Mouse (Mus musculus) adrenal gland, postnatal 10 days (tissue): ENCODE data around the gene Serpina10. TPM values are rescaled to one million over a fixed set of nuclear protein-coding genes. Genes with fewer than 3 reads are reported as not detected.
"Not testable (repeated sequence)": the region's sequence is repeated elsewhere in the genome, so short reads cannot be mapped to it uniquely, and the experiment has no call there.

Experiments
- DNase-seq: peaks from one replicate; pipeline ENCODE4 v3.0.0; 2021; ENCODE audit warnings: mixed read lengths
- long read RNA-seq, 2 experiments: library from polyadenylated mRNA; stranded (forward); transcript quantifications; one replicate each; pipeline ENCODE4 v2.0.0; 2021
- total RNA-seq, 2 experiments: library from RNA; stranded (reverse); gene quantifications; 2 replicates each; pipeline ENCODE4 v1.2.3; 2021

Serpina10 gene
- total RNA-seq = 10 to 100 TPM; 11.9 to 22.2 TPM
- long read RNA-seq, experiment 1, transcript Serpina10-201 (5 exons, 3,498 nt) = major isoform, 25 of 35 reads
- long read RNA-seq, experiment 1, partial matches to known transcripts = 6 of 35 reads
- long read RNA-seq, experiment 1, other reads (novel, unspliced or antisense) = 4 of 35 reads
- long read RNA-seq, experiment 2, partial matches to known transcripts = 0 of 2 reads
- long read RNA-seq, experiment 2, other reads (novel, unspliced or antisense) = 0 of 2 reads

DNA sequence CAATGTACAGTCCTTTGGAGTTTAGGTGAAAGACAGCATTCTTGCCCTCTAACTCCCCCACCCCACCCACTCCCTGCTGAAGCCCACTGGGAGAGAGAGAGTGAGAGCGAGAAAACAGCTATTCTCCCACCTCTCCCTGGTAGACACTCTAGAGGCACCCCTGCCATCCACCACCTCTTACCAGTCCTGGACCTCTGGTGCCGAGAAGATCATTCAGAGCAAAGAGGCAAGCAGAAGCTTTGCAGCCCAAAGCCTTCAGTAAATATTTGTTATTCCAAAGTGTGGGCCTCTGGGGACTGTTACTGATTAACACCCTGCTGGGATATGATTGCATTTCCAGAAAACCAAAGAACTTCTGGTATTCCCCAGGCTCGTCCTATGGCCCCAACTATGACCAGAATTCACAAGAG, at the start of gene Serpina10:
Gene Serpina10 (minus strand): TSS at position 242 of the 410 bp plus-strand sequence.
- DNase-seq = no peak

DNA sequence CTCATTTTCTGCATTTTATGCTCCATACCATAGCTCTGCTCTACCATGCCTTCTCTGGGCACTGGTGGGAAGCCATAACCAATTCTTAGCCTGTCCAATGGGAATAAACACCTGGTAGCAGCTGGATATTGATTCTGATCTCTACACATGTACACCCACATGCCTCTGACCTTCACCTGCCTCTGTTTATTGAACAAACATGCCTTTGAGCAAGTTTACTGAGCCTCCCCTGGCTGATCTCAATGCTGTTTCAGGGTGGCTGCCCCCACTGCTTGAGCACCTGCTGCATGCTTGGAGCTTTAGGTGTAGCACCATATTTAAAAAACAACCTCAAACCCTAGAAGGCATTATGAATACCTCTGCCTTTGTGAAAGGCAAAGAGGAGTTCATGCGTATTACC, 48.6 kb upstream of the Serpina10 start:
- not testable (repeated sequence) for DNase-seq

DNA sequence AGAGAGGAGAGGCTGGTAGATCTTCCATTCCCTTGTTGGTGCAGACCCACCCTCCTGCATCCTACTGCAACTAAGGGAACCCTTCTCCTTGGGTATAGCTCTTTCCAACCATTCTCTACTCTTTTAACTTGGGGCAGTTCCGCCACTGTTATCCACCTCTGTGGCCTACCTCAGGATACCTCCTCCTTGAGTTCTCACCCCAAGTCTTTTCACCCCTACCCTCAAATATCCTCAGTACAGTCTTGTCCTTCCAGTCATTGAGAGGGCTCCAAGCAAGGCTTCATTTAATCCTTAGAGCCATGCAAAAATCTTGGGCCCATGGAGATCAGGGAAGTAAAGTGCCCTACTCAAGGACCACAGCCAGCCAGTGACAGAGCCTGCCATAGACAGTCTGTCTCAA, 44.8 kb upstream of the Serpina10 start, which contains the start of gene Serpina16:
Gene Serpina16 (minus strand): TSS at position 101 of the 400 bp plus-strand sequence.
- DNase-seq = no peak

DNA sequence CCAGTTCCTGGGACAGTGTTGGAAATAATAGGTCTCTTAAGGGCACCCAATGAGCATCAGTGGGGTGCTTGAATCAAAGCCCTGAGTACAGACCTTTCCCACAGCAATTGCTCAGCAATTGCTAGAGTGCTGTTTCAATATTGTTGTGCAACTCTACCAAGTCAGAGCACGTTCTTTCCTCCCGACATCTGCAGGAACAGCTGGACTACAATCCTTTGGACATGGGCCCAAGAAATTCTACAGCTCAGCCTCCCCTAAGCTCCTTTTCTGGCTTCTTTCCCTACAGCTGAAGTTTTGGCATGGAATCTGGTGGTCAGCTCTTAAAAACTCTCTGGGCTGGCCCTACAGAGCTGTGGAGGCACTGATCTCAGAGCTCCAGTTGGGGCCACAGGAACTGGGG, 41.9 kb upstream of the Serpina10 start:
- no peak for DNase-seq

DNA sequence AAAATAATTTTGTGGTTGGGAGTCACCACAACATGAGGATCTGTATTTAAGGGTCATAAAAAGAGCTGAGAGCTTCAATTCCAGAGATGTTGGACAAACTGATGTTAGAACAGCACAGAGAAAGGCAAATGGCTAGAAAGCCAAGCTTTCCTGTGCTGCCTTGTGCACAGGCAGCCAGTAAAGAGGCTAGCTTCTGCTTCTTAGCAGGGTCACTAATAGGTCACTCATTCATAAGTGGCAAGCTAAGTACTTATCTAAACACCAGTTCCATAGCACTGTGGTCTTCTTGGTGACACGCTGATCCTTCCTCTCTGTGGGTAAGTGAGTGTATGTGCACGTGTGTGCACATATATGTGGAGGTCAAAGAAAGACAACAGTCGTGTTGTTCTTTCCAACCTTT, 40.2 kb upstream of the Serpina10 start:
- no peak for DNase-seq

DNA sequence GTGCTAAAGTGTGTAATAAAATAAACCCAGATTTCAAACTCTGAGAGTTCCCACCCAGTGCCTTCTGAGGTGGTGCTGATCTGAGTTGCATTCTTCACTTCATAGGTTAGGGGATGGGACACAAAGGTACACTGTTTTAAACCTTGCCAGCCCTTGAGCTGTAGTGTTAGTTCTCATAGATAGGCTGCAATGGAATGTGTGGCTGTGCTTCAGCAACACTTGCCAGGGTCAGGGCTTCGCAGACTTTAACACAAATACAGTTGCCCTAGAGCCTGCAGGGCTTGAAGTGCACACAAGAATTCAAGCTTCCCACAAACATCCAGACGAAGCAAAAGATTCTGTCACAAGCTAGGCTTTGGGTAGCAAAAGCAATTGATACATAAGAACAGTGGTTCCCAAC, 39.7 kb upstream of the Serpina10 start:
- no peak for DNase-seq

DNA sequence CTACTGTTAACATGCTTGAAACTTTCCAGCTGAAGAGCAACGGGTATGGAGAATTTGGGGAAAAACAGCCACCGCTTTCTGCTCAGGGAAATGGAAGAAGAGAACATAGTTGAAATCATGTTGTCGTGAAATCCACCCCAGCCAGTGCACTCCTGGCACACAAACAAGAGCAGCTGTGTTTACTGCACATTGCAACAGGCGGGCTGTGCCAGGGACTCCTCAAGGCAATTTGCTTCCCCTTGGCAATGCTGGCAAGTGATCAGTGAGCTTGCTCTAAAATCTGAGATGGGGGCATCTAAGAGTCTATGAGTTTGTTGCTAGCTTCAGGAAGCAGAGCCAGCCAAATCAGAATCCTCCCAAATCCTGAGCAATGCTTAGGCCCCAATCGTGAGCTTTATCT, 39.1 kb upstream of the Serpina10 start:
- DNase-seq = peak; percentile 22

DNA sequence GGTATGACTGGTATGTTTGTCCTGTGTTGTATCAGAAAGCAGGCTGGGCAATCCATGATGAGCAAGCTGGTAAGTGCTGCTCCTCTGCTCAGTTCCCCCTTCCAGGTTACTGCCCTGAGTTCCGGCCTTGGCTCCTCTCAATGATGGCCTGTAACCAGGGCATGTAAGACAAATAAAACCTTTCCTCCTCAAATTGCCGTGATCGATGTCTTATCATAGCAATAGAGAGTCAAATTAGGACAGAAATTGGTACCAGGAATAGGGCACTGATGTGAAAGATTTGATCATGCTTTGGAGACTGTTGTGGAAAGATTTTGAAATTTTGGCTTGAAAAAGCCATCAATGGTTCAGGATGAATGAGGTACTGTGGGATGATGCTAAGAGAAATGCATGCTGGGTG, 34.0 kb upstream of the Serpina10 start:
- DNase-seq = no peak

DNA sequence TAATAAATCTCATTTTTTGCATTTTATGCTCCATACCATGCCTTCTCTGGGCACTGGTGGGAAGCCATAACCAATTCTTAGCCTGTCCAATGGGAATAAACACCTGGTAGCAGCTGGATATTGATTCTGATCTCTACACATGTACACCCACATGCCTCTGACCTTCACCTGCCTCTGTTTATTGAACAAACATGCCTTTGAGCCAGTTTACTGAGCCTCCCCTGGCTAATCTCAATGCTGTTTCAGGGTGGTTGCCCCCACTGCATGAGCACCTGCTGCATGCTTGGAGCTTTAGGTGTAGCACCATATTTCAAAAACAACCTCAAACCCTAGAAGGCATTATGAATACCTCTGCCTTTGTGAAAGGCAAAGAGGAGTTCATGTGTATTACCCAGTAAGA, 30.8 kb upstream of the Serpina10 start:
- not testable (repeated sequence) for DNase-seq

DNA sequence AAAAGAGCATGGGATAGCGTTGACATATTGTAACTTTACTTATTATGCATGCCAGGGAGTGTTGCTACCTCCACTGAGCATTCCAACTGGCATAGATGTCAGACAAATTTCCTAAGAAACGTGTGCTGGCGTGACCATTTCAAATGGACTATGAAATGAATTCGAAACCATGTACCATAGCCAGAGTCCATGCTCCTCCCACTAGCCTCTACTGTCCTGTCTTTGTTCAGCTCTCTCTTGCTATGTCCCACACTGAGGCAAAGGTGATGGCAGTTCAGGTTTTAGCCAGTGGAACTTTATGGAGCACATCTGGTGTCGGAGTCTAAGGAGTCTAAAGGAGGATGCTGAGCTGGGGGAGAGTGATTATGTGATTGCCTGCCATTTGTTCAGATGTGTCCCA, 28.8 kb upstream of the Serpina10 start:
- DNase-seq = no peak

DNA sequence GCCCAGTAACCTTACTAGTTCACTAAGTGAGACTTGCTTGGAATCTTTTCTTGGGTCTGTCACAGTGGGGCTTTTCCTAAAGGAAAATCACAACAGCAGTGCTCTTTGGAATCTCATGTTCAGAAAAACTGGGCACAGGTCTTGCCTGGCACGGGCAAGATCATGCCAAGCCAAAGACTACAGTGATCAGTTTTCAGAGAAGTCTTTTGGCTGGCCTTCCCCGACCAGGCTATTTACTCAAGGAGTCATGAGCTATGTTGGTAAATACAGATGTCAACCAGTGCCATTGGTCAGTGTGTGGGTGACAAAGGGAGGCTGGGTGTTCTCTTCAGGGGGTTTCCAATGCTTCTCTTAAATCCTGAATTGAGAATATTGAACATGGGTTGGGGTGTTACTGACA, 27.9 kb upstream of the Serpina10 start:
- peak; percentile 41 for DNase-seq

DNA sequence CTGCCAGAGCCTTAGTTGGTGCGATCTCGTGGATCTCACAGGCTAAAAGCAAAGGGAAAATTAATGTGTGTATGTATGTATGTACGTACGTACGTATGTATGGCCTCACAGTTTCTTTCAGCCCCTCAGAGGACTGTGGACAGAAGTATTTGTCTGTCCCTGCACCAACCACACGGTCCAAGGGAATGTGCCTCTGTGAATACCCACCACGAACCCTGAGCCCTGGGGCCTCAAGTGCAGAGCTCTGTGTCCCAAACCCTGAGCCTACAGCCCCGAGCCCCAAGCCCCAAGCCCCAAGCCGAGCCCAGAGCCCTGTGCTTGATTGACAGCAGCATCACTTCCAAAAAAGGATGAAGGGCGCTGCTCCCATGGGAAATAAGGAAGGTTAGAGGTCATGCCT, 26.7 kb upstream of the Serpina10 start:
- no peak for DNase-seq

DNA sequence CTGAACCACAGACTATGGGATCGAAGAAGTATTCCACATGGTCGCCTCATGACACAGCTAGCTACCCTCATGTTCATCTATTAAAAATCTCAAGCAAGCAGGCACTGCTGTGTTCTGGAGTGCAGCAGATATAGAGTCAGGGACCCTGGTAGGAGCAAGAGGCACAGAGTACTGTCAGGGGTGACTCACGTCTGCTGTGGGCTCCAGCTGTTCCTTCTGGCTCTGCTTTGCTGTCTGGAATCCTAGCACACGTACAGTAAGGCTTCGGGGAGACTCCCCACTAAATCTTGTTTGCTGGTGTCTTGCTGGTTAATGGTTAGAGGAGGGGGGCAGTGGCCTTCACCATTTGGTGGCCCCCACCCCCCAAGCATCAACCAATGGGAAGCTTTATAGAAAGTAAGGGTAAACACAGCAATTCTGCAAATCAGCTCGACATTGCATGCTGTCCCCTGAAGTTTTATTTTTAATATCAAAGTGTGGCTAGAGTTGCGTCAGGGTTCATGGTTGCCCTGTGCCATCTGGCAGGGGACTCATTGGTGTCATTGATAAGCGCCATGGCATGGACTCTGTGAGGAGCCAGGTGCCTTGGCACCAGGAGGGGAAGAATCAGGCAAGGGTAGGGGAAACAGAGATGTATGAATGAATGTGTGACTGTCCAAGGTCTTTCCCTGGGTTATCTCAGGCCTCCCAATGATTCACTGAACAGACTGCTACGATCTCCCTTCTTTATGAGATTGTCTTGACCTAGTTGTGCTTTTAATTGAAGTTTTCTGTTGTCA, 25.8 kb upstream of the Serpina10 start, which contains the start of gene Serpina6:
Gene Serpina6 (minus strand): TSS at position 365 of the 779 bp plus-strand sequence.
- DNase-seq = no peak

DNA sequence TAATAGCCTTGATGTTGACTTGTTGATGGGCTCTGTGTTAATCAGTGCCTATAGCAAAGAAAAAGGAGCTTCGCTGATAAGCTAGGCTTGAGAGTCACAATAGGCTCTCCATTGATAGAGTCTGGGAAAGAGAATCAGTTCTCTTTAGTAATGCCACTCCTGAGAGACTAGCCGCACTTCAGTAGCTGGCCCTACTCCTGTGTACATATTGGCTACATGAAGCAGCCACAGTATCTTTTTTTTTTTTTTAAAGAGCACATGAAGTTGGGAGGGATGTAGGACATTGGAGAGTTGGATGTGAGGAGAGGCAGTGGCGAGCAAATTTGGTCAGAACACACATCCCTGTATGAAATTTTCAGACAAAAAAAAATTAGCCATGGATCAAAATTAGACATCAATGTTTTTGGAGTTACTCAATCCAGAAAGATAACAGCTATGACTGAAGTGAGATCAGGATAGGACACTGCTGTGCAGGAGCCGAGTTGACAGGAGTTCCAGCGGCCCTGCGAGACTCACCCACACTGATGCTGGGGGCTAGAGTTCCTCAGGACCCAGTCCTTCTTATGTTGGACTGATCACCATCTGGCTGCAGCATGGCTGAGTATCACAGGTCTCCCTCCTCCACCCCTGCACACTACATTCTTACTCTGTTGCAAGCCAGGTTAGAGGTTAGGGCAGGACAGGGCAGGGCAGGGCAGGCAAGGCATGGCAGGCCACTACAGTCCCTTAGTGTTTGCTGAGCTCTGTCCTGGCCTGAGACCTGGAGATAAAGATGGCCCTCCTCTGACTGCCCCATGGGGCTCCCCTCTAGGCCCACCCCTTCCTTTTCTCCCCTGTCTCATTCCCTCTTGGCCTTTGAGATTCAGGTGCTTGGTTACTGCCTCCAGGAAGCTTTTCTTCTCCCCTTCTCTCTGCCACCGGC, 24.1 kb upstream of the Serpina10 start:
- DNase-seq = no peak

DNA sequence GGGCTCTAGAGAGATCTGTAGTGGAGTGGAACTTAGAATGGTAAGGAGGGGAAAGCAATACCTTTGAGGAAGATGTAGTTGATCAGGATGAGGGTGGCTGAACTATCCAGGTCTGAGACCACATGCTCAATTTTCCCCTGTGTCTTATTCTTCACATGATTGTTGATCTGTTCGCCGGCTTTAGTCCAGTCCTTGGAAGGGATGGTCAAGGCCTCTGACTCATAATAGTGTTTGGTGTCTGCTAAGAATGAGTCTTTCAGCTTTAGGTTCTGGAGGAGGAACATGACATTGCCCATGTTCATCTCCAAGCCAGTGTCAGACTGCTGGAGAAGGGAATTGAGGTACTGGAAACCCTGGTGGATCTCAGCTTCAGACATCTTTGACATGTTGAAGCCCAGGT, 22.6 kb upstream of the Serpina10 start:
- DNase-seq = peak; percentile 17

DNA sequence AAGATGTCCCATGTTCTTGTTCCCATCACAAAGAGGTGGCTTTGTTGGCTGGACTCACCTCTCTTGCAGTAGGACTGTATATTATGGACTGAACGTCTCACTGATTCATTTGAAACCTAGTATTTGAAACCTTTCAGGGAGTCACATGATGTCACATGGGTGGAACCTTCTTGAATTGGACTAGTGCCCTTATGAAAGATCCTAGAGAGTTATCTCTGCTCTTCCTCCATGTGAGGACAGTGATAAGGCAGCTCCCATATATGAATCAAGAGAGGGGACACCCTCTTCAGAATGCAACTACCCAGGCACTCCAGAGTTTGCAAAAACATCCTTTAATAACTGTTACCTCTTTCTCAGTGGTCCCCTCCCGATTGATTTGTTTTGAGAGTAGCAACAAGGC, 15.1 kb upstream of the Serpina10 start:
- no peak for DNase-seq

DNA sequence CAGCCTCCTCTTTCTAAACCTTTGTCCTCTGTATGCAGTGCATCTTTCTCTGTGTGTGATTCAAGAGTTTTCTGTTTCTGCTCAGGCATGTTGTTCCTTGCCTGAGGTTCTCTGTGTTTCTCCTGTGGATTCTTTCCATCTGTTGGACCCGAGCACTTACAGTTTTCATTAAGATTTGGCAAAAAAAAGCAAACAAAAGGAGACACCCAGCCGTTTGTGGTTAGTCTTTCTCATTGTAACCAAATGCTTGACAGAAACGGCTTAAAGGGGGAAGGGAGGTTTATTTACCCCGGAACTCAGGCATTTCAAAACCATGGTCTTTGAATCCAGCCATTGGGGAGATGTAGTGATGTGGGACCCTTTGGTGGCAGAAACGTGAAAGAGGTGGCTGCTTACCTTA, 13.4 kb upstream of the Serpina10 start:
- no peak for DNase-seq

DNA sequence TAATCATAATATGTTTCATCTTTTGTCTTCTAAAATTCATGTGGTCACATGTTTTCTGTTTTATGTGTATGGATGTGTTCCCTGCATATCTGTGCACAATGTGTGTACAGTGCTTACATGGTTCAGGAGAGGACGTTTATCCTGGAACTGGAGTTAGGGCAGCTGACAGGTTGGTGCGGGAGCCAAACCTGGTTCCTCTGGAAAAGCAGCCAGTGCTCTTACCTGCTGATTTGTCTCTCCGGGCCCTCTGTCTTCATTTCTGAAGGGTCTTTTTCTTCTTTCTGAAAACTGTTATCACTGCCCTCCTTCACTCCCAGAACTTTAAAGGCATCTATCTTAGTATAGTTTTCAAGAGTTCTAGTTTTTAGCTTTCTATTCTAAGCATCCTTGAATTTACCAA, 12.6 kb upstream of the Serpina10 start:
- no peak for DNase-seq

DNA sequence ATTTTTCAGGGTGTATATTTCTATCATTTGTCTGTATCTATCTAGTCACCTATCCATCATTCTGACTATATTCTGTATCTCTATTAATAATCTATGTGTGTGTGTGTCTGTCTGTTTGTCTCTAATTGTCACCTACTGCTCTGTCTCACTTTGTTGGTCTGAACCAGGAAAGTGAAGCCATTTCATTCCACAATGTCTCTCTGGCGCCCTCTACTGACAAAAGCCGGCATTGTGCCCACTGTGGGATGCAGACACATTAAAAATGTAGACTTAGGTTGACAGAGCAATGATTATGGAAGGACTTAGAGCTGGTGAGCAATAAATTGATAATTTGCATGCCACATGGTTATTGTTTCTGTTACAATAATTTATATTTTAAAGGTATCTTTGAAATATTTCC, 12.1 kb upstream of the Serpina10 start:
- peak; percentile 93 for DNase-seq

DNA sequence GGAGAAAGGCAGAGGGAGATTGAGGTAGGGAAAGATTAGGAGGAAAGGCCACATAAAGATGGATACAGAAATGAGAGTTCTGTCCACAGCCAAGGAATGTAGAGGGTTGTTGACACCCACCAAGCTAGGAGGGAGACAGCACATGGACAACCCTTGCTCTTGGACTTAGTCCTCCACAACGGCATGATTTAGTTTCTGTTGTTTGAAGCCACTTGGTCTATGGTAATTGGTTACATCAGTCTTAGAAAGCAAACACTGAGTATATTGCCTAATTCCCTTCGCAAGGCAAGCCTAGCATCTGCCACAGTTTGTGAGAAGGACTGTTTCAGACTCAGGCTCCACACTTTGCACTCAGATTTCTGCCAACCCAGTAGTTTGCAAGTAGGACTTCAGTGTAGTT, 4.6 kb upstream of the Serpina10 start:
- DNase-seq = no peak

DNA sequence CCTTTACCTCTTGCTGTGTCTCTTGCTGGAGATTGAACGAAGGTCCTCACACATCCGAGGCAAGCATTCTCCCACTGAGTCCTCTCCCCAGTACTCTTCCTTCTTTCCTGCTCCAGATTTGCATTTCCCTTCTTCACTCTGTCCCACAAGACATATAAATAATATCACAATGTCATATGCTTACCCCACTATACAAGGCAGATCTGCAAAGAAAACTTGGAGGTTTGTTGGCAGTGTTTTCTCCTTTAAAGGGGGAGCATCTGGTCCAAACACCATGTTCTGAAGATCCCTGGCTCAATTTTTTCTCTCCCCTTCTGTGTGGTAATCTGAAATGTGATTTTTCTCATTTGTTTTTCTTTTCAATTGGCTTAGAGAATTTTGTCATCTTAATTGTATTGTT, 3.2 kb upstream of the Serpina10 start:
- no peak for DNase-seq

DNA sequence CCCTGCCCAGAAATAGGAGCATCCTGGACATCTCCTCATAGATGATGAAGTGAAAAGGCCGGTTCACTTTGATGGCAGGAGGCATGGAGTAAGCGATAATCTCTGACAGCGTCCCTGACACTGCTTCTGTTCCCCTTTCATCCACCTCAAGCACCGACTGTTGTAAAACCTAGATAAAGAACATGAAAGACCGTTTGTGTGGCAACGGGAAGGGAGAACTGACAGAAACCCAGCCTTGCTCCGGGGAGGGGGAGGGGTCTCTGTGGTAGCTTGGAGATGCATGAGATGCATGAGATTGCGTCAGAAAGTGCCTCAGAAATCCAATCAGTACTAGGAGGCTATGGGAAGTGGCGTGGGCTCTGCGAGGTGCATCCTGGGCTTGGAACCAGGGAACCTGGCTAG, 14.4 kb downstream of the Serpina10 start:
- no peak for DNase-seq

DNA sequence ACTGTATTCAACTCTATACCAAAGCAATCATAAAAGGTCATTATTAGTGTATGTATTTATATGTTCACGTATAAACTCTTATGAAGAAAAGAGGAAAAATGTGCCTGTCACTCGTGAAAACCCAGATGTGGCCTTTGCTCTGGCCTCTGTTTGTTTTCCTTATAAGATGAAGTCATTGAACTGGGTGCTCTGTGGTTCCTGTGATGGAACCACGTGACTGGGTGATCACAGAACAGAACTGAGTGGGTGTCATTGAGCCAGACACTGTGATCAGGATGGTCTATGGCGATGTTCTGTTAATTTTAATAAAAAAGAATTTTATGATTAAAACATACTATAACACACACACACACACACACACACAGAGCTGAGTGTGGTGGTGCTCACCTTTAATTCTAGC, 15.5 kb downstream of the Serpina10 start:
- DNase-seq = no peak
